Mouse (Mus musculus) layer of hippocampus, adult 18-20 months (tissue): ENCODE results near the gene Gm49352. TPM values are rescaled to one million over a fixed set of nuclear protein-coding genes. Genes with fewer than 3 reads are reported as not detected.
"Not testable (repeated sequence)": the region's sequence is repeated elsewhere in the genome, so short reads cannot be mapped to it uniquely, and the experiment has no call there.

Experiments
- DNase-seq, 2 experiments: peaks; one replicate each; pipeline ENCODE4 v3.0.0; 2022; ENCODE audit warnings: low spot score in 2 of 2
- long read RNA-seq: library from polyadenylated mRNA; stranded (forward); transcript quantifications from one replicate; pipeline ENCODE4 v2.0.0, GENCODE M21; 2021
- total RNA-seq, 2 experiments: library from RNA; stranded (reverse); gene quantifications; 2 replicates each; pipeline ENCODE4 v1.2.3; 2021

The Gm49352 gene
- total RNA-seq: not detected
- long read RNA-seq: 0 reads

DNA sequence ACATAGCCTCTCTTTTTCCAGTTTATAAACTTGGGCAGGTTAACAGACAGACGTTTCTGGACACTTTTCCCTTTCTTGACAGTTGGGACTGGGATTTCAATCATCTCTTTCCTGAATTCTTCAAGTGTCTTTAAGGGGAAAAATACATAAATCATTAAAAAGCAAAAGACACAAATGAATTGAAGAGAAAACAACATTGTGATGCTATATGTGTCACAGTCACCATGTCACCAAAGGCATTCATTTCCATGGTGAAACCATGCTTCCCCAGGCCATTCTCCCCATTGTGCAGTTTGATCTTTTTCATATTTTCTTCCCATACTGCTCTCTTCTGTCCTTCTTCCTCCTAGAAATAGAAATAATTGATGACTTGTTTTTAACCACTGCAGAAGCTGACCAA, at the start of gene Gm49352:
TSS of gene Gm49352 (minus strand) at position 101 of the 400 bp plus-strand sequence.
- DNase-seq: not testable (repeated sequence)

DNA sequence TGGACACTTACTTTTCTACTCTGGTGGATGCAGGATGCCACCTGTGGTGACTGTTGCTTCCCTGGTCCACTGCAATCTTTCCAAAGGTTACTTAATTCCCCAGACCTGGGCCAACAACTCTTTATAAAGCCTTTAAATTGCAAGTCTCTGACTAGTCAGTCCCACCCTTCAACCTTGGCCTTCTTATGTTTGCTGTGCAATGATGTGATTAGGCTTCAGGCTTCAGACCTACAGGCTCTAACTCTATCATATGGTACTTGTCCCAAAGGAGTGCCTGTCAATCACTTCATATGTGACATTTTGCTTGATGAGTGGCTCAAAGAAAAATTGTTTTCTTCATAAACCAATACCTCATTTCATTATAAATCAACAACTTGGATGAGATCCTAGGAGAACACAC, 2.1 kb upstream of the Gm49352 start, which contains the start of gene Cts3:
TSS of gene Cts3 (minus strand) at position 101 of the 400 bp plus-strand sequence.
- no peak for DNase-seq

DNA sequence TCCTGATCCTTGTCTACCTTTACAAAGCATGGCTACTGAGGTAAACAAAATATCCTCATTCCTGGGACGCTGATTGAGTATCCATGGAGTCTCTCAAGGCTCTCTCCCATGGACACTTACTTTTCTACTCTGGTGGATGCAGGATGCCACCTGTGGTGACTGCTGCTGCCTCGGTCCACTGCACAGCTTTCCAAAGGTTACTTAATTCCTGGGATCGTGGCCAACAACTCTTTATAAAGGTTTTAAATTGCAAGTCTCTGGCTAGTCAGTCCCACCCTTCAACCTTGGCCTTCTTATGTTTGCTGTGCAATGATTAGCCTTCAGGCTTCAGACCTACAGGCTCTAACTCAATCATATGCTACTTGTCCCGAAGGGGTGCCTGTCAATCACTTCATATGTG, 26.3 kb downstream of the Gm49352 start, which contains the start of gene Ctsm:
TSS of gene Ctsm (minus strand) at position 209 of the 400 bp plus-strand sequence.
- no peak for DNase-seq

Other genes with a start within 250 kb of the Gm49352 start
- gene Cts7, start 210.0 kb downstream of the Gm49352 start, total RNA-seq: not detected
- gene Ctsm, start 26.3 kb downstream of the Gm49352 start, total RNA-seq: not detected
- not detected for gene Cts3, start 2.0 kb upstream of the Gm49352 start, total RNA-seq